Mouse (Mus musculus) hematopoietic stem cell, adult 5-6 weeks (primary cell): ENCODE data around the gene Serpinb9. TPM values are rescaled to one million over a fixed set of nuclear protein-coding genes. Genes with fewer than 3 reads are reported as not detected.
A peak's percentile ranks its signal among the peaks of the same experiment; 100 is the strongest.
"Not testable (repeated sequence)": the region's sequence is repeated elsewhere in the genome, so short reads cannot be mapped to it uniquely, and the experiment has no call there.

Experiments used
- ATAC-seq, 2 experiments: fragments of 125-278 bp in 1 of 2; replicated peaks in 1 of 2; 2 replicates each; pipeline ENCODE4 v1.8.0; 2016 to 2017; ENCODE audit warnings: inconsistent platforms in 2 of 2, mild to moderate bottlenecking in 2 of 2, moderate number of reproducible peaks in 2 of 2, low read depth in 1 of 2, moderate TSS enrichment in 1 of 2; ENCODE audit not compliant: low FRiP score in 2 of 2, poor library complexity in 2 of 2, severe bottlenecking in 2 of 2, insufficient read depth in 1 of 2, low TSS enrichment in 1 of 2
- total RNA-seq: library from RNA; stranded (forward); fragments of 172-1452, 232-1000 nt; gene quantifications from 2 replicates; pipeline ENCODE4 v1.2.3, GENCODE M21; 2017

The Serpinb9 gene
- total RNA-seq, result 17.5 and 22.2 TPM in 2 replicates

DNA sequence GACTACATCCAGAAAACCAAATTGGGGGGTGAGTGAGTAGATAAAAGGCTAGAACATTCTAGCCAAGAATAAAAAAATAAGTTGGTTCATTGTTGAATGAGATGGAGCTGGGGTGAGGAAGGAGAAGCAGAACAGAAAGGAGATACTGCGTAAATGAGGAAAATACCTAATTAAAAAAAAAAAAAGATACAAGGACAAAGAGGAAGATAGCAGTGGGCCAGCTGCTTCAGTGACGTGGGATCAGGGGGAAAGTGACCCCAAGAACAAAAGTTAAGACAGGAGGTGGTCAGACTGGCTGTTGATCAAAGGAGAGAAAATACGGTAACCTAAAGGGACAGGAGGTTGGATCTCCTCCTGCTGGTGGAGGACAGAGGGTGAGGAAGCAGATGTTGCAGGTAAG, at the start of gene Serpinb9:
Serpinb9 (plus strand) TSS at position 301 of the 400 bp plus-strand sequence.
- ATAC-seq, result no peak

DNA sequence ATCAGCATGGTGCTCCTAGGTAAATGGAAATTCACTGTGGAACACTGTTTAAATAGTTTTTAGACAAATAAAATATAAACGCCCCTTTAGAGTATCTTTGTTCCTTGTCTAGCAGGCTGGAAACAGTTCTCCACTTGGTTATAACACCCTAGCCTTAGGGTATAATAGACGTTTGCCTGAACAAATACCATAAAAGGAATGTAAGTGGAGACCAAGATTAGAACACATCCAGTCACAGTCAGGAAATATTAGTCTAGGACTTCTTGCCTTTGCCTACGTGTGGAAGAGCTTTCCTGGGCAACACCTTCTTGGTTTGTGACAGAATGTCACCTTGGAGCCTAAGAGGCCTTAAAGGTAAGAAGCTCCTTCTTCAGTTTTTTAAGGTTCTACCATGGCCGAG, 46.5 kb upstream of the Serpinb9 start:
- no peak for ATAC-seq

DNA sequence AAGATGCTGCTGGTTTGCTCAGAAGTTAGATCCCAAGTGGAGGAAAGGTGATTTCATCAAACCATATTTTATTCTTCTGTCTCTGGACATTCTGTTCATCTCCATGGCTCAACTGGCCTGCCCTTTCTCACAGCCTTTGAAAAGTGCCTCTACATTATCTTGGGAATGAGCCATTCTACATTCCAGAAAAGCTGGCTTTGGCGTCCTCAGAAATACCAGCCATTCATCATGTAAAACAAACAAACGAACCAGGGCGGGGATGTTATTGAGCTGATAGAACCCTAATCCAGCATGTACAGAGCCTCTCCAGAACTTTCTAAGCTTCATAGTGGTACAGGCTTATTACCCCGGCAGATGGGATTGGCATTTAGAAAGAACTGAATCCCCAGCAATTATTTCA, 45.1 kb upstream of the Serpinb9 start:
- no peak for ATAC-seq

DNA sequence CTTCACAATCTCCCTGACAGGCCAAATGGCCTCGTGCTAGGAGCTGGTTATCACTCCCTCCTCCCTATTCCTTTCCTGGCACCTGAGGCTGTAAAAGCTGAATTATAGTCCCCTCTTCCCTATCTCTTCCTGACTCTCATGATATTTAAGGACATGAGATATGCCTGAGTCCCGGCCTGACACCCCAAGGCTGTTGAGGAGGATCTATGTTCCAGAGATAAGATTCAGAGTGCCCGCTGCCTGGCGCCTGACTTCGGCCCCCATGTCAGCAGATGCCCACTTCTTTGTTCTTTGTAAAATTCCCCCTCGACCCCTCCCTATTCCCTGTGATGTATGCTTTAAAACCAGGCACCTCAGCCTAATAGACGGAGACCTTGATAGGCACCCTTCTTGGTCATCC, 44.5 kb upstream of the Serpinb9 start:
- ATAC-seq, result not testable (repeated sequence)

DNA sequence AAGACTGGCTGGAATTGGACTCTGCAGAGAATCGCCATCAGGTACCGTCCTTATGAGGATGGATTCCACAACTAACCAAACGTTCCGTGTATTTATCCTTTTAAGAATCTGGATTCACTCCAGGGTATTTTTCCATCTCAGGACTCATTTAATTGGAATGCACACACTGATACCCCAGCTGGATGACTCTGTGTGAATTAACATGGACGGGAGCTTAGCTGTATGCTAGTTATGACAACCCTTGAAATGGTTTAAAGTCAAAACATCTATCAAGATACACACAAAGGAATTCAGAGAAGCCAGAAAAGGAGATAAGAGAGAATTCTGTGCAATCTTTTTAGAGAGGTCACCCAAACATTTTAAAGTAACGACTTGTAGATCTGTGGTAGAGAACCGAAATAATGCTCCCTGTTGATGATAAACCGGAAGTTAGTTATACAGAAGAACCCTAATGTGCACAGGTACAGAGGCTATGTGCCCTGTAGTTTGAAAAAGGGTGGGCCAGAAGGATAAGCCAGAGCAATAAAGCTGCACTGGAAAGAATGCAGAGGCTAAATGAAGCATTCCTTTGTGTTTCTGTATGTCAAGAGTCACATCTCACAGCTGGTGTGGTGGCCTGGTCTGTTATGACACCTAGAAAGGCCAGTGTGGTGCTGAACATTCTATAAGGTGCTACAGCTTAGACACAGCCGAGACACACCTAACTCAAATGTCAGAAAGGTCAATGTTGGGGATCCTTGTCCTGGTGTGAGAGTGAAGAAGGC, 38.9 kb upstream of the Serpinb9 start:
- no peak for ATAC-seq

GRCm38 (mm10) chr13:32964989-32965811, 37.9 kb upstream of the Serpinb9 start, which contains the start of gene Serpinb6b:
Serpinb6b (plus strand) TSS chr13:32965209.
- ATAC-seq, result peak; percentile 38 to 46

- peak; percentile 73 to 76 for ATAC-seq
These were observed 36.9 kb upstream of the Serpinb9 start for GRCm38 (mm10) chr13:32966116-32966515.

- ATAC-seq, result no peak
These were observed 35.8 kb upstream of the Serpinb9 start for GRCm38 (mm10) chr13:32967233-32967632.

- peak in 1 of 2 experiments; percentile 22; a peak in 1 of 4 replicates for ATAC-seq
These were observed 34.6 kb upstream of the Serpinb9 start for GRCm38 (mm10) chr13:32968353-32968984.

DNA sequence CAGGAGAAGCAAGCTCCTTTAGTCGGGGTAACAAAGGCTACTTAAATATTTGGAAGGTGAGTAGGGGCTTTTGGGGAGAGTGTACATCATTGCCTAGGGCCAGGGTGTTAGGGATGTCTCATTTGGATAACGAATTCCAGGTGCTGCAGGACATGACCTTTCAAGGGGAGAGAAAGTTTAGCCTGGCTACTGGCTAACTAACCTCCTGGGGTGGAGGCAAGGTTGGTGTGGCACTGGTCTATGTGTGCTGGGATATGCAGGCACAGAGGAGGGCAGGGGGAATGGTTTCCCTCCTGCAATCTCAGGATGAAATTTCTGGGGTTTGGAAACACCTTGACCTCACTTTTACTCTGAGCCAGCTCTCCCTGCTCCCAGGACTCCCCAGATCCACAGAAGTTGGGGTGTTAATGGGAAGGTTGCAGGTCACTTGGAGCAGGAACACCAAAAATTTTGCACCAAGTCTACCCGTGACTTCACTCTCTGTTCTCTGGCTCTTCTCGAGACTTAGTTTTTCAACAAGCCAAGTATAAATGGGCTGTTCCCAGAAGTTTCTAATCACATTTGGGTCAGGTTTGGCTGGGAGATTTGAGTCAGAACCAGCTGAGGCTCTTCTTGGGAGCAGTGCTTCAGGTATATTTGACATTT, 33.9 kb upstream of the Serpinb9 start:
- no peak for ATAC-seq

DNA sequence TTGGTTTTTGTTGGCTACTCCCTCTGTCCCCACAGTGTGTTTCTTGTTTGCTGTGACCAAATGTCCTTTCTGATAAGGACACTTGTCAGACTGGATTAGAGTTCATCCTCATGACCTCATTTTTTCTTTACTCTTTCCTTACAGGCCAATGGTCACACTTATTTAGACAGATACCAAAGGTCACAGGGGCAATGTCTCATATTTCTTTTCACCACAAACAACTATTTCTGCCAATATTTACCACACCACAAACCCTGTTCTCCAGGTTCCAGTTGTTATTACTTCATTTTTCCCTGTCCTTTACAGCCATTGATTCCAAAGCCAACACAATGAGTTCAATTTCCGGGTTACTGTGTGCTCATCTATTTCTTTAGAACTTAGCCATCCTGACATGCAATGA, 33.4 kb upstream of the Serpinb9 start:
- ATAC-seq, result no peak

GRCm38 (mm10) chr13:32970776-32971175, 32.3 kb upstream of the Serpinb9 start:
- no peak for ATAC-seq

GRCm38 (mm10) chr13:32974268-32974667, 28.8 kb upstream of the Serpinb9 start:
- no peak for ATAC-seq

GRCm38 (mm10) chr13:32974889-32975460, 28.1 kb upstream of the Serpinb9 start:
- ATAC-seq, result no peak

GRCm38 (mm10) chr13:32975710-32976109, 27.3 kb upstream of the Serpinb9 start:
- ATAC-seq, result no peak

DNA sequence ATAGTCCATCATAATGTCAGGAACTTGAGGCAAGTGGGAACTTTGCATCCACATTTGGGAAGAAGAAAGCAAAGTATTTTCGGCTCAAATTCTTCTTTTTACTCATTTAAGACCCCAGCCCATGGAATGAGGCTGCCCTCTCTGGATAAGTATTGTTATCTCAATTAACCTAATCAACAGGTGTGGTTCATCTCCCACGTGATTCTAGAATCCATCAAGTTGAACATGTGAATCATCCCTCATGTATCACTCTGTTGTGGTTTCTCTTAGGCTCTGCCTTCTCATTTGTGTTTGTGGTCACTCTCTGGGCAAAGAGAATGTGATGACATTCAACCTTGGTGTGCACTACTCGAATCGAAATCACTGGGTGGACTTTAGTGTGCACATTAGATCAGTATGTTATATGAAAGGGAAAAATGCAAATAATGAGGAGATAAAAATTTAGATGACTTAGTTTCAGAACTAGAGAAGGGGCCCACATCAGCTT, 20.5 kb upstream of the Serpinb9 start:
- ATAC-seq, result no peak

GRCm38 (mm10) chr13:32986256-32986655, 16.8 kb upstream of the Serpinb9 start:
- ATAC-seq, result no peak
